Mouse (Mus musculus) lung, postnatal 14 days (tissue): ENCODE measurements around the gene Inhbc.

Source experiments
- DNase-seq: peaks from one replicate; pipeline ENCODE4 v3.0.0; 2021

Inhbc gene

GRCm38 (mm10) chr10:127369834-127370820 lies at the start of gene Inhbc:
TSS of gene Inhbc (minus strand) at chr10:127370431.
- DNase-seq = no peak

DNA sequence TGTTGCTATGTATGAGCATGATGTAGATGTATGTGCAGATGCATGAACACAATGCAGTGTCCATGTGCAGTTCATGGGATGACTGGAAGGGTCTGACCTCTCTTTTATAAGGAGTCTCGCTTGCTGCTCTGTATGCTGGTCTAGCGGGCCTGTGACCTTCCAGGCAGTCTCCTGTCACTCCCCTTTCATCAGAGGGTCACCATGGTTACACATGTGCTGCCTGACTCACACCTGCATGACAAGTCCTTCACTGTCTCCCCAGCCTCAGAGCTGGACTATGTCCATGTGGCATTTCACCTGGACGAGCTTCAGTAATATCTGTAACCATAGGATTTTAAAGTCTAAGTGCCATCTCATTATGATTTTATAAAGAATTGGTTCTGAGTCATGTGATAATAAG lies 43.9 kb upstream of the Inhbc start:
- DNase-seq = no peak

GRCm38 (mm10) chr10:127413585-127413984 lies 43.4 kb upstream of the Inhbc start:
- DNase-seq = no peak

GRCm38 (mm10) chr10:127412776-127413175 lies 42.5 kb upstream of the Inhbc start:
- DNase-seq = no peak

- no peak for DNase-seq
Observed at GRCm38 (mm10) chr10:127412101-127412500, 41.9 kb upstream of the Inhbc start.

DNA sequence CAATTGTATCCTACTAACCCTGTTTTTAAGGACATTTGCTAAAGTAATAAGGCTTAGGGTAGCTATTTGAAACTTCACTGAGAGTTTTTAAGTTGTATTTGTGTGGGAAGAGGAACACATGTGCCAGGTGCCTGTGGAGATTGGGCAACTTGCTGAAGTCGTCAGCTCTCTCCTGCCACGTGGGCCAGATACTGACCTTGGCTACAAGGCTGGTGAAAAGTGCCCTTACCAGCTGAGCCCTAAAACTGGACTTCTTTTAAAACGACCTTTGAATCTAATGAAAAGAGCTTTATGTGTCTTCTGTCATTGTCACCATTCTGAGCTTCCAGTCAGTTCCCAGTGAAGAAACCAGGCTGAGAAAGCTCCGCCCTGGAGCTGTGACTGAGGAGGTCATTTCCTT lies 37.2 kb upstream of the Inhbc start:
- no peak for DNase-seq

GRCm38 (mm10) chr10:127404701-127405100 lies 34.5 kb upstream of the Inhbc start:
- DNase-seq = no peak

DNA sequence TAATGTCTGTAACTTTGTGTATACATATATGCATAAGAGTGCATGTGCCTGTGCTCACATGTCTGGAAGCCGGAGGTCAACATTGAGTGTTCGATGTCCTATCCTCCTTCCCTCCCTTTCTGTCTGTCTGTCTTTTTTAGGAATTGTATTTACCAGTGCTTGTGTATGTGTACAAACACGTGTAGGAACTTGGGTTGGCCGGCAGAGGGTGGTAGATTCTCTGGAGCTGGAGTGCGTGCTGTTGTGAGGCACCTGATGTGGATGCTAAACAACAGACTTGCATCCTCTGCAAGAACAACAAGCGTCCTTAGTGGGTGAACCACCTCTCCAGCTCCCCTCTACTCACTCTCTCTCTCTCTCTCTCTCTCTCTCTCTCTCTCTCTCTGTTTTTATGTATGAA lies 21.5 kb upstream of the Inhbc start:
- no peak for DNase-seq

DNA sequence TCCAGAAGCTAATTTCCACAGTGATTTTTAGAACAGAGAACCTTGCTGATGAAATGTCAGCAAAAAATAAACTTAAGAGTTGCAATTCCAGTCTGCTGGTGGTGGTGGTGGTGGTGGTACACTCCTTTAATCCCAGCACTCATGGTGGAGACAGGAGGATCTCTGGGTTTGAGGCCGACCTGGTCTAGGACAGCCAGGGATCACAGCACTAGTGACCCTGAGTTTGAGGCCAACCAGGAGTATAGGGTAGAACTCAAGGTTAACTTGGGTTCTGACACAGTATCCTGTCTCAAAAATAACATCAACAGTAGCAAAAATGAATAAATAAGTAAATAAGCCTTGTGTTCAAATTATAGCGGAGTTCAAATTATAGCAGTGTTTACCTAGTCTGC lies 11.5 kb upstream of the Inhbc start:
- no peak for DNase-seq

DNA sequence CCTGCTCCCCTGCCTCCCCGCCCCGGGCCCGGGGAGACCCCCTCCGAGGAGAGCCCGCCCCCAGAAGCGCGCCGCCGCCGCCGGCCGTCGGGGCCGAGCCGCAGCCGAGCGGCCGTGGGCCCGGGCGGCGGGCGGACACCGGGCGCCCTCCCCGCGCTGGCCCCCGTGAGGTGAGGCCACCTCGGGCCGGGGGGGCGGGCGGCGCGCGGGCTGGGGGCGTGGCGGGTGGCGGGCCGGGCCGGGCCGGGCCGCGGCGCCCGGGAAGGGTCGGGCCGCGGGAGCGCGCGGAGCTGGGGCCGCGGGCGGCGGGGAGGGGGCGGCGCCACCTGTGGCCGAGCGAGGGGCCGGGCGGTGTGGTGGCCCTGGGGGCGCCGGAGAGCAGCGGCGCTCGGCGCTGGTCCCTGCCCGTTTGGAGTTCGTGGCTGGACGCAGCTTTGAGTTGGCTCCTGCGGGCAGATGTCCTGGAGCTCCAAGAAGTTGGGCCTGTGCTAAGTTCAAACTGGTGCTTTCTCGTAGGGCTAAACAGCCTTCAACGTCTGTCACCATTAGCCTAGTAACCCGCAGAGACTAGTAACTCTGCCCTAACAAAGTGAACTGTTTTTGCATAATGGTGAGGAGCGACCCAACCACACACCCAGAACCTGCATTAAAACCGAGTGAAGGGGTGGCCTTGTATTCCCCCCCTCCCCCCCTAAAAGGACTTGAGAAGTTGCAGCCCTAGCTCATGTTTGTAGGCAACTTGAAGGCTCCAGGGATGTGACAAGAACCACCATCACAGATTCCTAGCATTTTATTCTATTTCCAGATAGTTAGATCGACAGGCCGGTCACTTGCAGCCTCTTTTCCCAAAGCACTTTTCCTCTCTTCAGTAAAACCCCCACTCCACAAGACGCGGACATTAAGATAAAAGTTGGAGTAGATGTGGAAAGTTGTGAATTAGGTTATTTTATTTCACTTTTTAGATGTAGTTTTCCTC lies 10.8 kb upstream of the Inhbc start:
- DNase-seq = peak; percentile 73

GRCm38 (mm10) chr10:127380251-127380691 lies 10.0 kb upstream of the Inhbc start, which contains the start of gene R3hdm2:
TSS of gene R3hdm2 (plus strand) at chr10:127380327.
- peak; percentile 92 for DNase-seq

DNA sequence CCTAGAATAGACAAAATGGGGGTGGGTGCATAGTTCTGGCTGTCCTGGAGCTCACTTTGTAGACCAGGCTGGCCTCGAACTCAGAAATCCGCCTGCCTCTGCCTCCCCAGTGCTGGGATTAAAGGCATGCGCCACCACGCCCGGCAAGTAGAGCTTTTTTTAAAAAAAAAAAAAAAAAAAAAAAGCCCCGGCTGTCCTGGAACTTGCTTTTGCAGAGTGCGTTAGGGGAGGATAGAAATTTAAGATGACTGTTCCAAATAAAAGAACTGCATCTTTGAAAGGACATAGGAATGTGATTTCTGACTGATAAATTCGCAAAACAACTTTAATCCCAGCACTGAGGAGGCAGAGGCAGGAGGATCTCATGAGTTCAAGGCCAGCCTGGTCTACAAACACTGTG lies 9.4 kb upstream of the Inhbc start:
- no peak for DNase-seq

- DNase-seq = no peak
Observed at GRCm38 (mm10) chr10:127377700-127378099, 7.5 kb upstream of the Inhbc start.

- DNase-seq = no peak
Observed at GRCm38 (mm10) chr10:127371023-127371422, 792 bp upstream of the Inhbc start.

GRCm38 (mm10) chr10:127368273-127368672 lies 2.0 kb downstream of the Inhbc start:
- DNase-seq = no peak

DNA sequence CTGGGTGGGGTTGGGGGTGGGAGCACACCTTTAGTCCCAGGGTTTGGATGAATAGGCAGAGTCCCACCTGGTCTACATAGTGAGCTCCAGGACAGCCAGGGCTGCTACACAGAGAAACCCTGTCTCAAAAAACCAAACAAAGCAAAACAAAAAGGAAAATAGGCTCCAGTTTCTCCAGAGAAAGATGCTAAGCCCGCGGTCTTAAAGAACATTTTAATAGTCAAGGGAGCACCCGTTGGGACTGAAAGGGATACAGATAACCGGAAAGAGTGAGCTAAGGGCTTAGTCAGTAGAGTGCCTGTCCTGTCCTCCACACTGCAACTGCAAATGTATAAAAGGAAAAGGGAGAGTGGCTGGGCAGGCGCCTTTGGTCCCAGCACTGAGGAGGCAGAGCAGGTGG lies 3.1 kb downstream of the Inhbc start:
- DNase-seq = no peak

DNA sequence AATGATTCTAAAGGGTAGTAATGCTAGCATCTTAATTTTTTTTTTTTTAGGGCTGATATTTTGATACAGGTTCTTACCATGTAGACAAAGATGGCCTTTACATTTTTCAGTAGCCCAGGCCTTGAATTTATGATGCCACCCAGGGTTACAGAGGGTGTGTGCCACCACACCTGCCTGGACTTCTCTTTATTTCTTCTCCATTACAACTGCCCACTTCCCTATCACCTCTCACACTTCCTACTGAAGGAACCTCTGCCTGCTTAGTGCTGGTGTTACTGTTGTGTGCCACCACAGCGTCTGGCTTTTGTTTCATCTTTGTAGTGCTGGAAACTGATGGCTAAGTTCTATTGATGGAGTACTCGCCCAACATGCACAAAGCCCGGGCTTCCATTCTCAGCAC lies 9.5 kb downstream of the Inhbc start:
- DNase-seq = no peak

GRCm38 (mm10) chr10:127355336-127355735 lies 14.9 kb downstream of the Inhbc start:
- DNase-seq = no peak

- DNase-seq = no peak
Observed at GRCm38 (mm10) chr10:127353909-127354895, 16.0 kb downstream of the Inhbc start, which contains the start of gene Inhbe. TSS of gene Inhbe (minus strand) at chr10:127354411.

- DNase-seq = no peak
Observed at GRCm38 (mm10) chr10:127352766-127353165, 17.5 kb downstream of the Inhbc start.

DNA sequence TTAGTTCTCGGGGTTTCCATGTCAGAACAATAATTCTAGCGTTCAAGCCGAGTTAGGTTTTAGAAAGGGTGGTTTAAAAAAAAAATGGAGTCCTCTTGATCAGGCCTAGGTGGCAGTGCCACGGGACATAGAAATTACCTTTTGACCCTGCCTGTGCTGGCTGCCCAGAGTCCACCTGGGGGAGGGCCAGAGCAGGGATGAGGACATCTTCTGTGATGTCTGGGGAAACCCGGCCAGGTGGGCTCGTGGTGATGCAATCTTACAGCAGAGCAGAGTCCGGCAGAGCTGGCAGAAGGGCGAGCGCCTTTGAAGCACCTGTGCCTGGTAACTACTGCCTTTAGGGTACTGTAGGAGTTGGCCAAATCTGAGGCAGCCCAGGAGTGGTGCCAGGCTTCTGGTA lies 18.0 kb downstream of the Inhbc start:
- no peak for DNase-seq

DNA sequence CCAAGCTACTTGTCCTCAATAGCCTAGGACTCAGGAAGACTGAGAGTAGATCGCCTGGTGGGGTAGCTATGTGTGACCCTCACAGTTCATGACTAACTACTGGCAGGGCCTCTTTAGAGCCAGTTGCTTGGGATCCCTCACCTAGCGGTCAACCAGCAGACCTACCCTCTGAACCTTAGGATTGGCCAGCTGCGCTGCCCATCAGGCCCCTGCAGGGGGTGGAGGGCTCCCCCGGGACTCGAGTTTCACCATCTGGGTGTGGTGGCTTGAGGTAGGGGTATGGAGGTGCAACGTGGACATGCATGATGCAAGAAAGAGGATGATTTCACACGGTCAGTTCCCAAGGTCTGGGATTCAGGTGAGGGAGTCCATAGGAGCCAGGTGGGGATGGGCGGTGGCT lies 18.5 kb downstream of the Inhbc start:
- DNase-seq = no peak
